Mouse (Mus musculus) inflammation-experienced regulatory T-cells, adult 6 months (primary cell): ENCODE data around the gene Gm20721. TPM values are rescaled to one million over a fixed set of nuclear protein-coding genes. Genes with fewer than 3 reads are reported as not detected.
A peak's percentile ranks its signal among the peaks of the same experiment; 100 is the strongest.
"Not testable (repeated sequence)": the region's sequence is repeated elsewhere in the genome, so short reads cannot be mapped to it uniquely, and the experiment has no call there.

ENCODE experiments used
- ATAC-seq: one replicate; pipeline ENCODE4 v1.8.0; 2017
- polyA plus RNA-seq, 3 experiments: library from polyadenylated mRNA; unstranded; fragments of 100-300 nt; shearing (Covaris generic); gene quantifications; one replicate each; pipeline ENCODE4 v1.2.1; 2017

Gene Gm20721
- not detected for polyA plus RNA-seq

DNA sequence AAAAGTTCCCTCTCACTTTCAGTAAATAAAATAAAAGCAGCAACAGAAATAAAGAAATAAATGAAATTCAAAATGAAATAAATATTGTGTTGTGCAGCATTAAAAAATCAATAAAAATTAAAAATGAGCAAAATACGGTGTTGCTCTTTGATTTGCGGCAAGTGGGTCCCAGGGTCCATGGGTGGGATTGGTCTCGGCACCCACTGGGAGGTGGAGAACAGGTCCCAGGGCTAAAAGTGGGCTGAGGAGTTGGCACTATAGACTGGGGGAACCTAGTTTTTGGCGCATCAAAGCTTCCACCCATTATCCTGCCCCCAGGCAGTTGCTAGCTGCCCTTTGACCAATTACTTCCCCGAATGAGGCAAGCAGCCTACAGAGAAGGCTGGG, at the start of gene Gm20721:
Gene Gm20721 (minus strand): TSS at position 101 of the 387 bp plus-strand sequence.
- no peak for ATAC-seq

- no peak for ATAC-seq
These were observed 46.9 kb upstream of the Gm20721 start for GRCm38 (mm10) chr2:174393383-174393782.

- ATAC-seq = no peak
These were observed 46.0 kb upstream of the Gm20721 start for GRCm38 (mm10) chr2:174392554-174392953.

GRCm38 (mm10) chr2:174391936-174392335, 45.4 kb upstream of the Gm20721 start:
- ATAC-seq = no peak

DNA sequence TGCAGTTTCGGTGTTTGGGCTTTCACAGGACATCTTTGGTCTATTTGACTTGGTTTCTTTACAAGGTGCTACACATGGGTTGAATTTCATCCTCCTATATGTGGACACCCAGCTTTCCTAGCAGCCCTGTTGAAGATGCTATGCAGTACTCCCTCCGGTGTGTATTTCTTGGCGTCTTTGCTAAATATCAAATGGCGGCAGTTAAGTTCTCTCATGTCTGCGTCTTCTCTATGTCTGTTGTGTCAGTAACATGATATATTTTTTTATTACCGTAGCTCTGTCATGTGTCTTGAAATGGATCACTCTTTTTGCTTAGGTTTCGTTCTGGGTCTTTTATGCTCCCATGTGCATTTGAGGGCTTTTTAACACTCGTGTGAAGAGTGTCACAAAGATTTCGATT, 34.5 kb upstream of the Gm20721 start:
- no peak for ATAC-seq

DNA sequence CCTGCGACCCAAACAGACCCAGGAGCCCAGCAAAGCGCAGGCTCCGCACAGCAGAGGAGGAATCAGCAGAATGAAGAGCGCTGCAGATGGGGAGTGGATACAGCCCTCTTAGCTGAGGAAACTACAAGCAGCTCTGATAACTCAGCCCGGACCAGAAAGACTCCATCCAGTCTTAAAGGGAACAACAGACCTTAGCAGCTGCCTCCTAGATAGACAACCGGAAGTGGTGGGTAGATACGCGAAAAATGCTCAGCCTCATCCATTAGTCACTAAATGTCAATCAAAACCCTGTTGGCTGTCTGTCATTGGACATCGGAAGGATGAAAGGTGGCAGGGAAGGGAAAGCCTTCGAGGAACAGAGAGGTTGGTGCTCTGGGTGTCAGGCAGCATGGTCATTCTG, 20.1 kb upstream of the Gm20721 start:
- no peak for ATAC-seq

- ATAC-seq = no peak
These were observed 13.1 kb upstream of the Gm20721 start for GRCm38 (mm10) chr2:174359656-174360055.

- ATAC-seq = no peak
These were observed 12.0 kb upstream of the Gm20721 start for GRCm38 (mm10) chr2:174358516-174358915.

GRCm38 (mm10) chr2:174346999-174347668, 622 bp upstream of the Gm20721 start:
- ATAC-seq = not testable (repeated sequence)

- no peak for ATAC-seq
These were observed 1.5 kb downstream of the Gm20721 start for GRCm38 (mm10) chr2:174344996-174345395.

- peak; percentile 83 for ATAC-seq
These were observed 2.4 kb downstream of the Gm20721 start for GRCm38 (mm10) chr2:174344003-174344655.

DNA sequence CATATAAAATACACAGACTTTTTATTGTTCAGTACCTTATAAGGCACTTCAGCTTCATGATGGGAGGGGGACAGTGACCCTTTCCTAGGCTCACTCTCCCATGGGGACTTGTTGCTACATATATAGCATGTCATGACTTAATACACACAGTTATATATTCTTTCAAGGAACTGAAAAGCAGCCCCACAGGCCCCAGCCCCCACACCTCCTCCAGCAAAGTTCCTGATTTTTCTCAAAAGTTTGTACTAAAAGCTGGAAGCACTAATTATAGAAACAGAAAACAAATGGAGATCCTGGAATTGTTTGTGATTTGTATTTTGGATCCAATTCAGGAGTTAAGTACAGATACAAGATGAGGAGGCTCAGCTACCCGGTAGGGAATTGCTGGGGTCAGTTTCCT, 2.9 kb downstream of the Gm20721 start:
- ATAC-seq = no peak

DNA sequence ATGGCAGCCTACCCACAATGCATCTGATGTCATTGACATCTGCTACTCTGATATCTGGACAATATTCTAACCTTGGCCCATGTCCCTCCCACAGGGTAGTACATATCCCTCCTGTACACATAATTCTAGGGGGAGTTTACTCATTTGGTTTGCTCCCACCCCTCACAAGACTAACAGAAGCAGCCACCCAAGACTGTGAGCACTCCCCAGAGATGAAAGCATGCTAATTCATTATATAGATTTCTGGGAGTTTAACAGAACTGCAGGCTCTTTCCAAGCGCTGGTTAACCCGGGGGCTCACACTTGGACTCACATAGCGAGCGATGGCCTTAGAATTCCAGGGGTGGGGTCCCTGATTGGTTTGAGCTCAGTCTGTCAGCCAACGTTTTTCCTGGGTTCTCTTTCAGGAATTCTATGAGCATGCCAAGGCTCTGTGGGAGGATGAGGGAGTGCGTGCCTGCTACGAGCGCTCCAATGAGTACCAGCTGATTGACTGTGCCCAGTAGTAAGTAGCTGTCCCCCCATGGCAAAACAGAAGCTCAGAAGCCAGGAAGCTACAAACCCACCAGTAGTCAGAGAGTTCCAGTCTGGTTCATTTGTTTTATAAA, 3.6 kb downstream of the Gm20721 start:
- ATAC-seq = no peak

DNA sequence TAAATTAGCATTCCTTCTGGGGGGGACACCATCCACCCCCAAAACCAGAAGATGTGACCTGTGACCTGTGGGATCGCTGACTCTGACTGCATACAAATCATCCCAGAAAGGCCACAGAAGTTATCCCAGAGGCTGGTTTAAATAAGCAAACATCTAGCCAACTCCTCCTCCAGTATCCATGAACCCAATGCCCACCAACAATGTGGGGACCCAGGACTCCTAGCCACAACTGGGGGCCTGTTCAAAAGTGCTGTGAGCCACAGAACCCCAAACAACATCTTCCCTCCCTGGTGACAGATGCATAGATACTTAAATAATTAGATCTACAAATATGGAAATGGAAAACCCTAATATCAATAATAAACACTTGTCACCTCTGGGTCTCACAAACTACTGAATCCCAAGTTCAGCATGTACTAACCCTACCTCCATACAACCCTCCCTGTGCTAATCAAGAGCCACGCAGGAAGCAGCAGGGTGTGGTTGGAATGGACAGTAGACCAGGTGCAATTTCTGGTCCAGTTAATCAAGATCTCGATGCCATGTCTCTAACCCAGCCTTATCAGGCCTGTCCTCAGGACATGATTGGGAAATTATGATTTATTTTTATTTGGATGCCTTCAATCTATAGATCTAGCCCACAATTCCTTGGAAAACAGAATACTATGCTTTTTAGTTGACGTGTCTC, 5.5 kb downstream of the Gm20721 start:
- no peak for ATAC-seq

GRCm38 (mm10) chr2:174340229-174340892, 6.2 kb downstream of the Gm20721 start:
- no peak for ATAC-seq

GRCm38 (mm10) chr2:174339701-174340100, 6.8 kb downstream of the Gm20721 start:
- ATAC-seq = no peak

GRCm38 (mm10) chr2:174337275-174337674, 9.2 kb downstream of the Gm20721 start:
- no peak for ATAC-seq

GRCm38 (mm10) chr2:174334415-174334814, 12.1 kb downstream of the Gm20721 start:
- ATAC-seq = no peak

DNA sequence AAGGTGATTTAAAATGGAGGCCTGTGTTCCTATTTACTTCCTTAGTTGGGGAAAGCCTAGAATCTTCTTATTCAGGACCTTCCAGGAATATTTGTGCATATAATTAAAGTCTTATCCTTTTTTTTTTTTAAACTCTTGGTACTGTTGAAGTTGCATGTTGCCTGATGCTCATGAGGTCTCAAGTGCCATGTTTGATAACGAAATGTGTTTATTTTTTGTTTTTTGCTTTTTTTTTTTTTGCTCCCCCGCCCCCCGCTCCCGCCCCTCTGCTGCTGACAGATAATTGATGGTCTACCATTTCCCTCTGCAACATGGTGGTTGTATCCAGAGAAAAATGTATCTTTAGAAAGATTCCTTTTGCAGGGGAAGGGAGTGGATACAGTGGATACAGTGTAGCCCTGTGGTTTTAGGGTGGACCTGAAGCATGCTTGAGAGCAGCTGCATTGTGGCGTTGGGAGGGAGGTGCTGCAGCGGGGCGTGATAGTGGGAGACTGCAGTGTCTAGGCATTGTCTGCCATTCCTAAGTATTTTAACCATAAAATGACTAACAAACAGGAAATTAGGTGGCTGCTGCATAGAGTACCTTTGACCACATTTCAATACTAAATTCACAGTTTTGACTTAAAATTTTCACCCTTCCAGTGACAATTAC, 13.1 kb downstream of the Gm20721 start:
- no peak for ATAC-seq

- ATAC-seq = no peak
These were observed 15.1 kb downstream of the Gm20721 start for GRCm38 (mm10) chr2:174331282-174332030.

GRCm38 (mm10) chr2:174330616-174331191, 15.8 kb downstream of the Gm20721 start:
- peak; percentile 9 for ATAC-seq
